Mouse (Mus musculus): ENCODE results near the gene Mrtfb.

DNA sequence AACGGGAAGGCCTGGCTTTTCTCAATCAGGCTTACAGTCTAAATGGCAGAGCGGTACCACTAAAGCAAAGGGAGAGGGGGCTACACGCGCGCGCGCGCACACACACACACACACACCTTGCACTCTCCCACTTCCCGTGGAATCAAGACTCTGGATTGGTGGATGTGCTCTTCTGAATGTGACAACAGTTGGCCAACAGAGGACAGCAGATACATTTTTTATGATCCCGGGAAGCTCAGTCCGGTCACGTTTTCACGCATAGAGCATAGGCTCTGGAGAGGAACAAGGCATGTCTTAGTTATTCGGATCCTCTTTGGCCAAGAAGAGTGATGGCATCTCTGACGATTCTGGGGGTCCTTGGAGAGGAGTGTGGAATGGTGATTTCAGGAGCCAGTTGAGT is 190.2 kb downstream of the Mrtfb start:
- TF ChIP-seq CTCF (IDR thresholded peaks at IDR 0.05) (peak; percentile 63), POLR2A (IDR thresholded peaks at IDR 0.05; ENCODE audit: insufficient read depth, low read depth, low read length) (no peak), EP300 (IDR thresholded peaks at IDR 0.05; ENCODE audit: insufficient read depth, low read depth, low read length) (no peak)

All from heart, adult 2 months (tissue).